Mouse (Mus musculus) forebrain, embryonic 16.5 days (tissue): ENCODE results near the gene Tmem258. TPM values are rescaled to one million over a fixed set of nuclear protein-coding genes. Genes with fewer than 3 reads are reported as not detected.

Experiments used
- ATAC-seq: fragments of 200-750 bp; cut with Nextera tagmentation; 2 replicates; pipeline ENCODE4 v1.8.0; 2017; ENCODE audit warnings: mild to moderate bottlenecking, moderate library complexity
- H3K27ac ChIP-seq: fragments of 300-500 bp; sonication (generic); 2 replicates; pipeline ENCODE4 v1.5.1; 2014; ENCODE audit warnings: low read length, control low read depth
- H3K27me3 ChIP-seq: fragments of 300-500 bp; sonication (generic); replicated peaks from 2 replicates; pipeline ENCODE4 v1.6.1; 2014; ENCODE audit warnings: low read length; ENCODE audit not compliant: control insufficient read depth, insufficient read depth
- H3K36me3 ChIP-seq: fragments of 300-500 bp; sonication (generic); 2 replicates; pipeline ENCODE4 v1.6.1; 2014; ENCODE audit not compliant: control insufficient read depth, insufficient read depth
- H3K4me1 ChIP-seq: fragments of 300-500 bp; sonication (generic); replicated peaks from 2 replicates; pipeline ENCODE4 v1.6.1; 2014; ENCODE audit warnings: low read length; ENCODE audit not compliant: control insufficient read depth, insufficient read depth
- H3K4me2 ChIP-seq: fragments of 300-500 bp; sonication (generic); 2 replicates; pipeline ENCODE4 v1.6.1; 2014; ENCODE audit warnings: mild to moderate bottlenecking, low read length, control low read depth
- H3K4me3 ChIP-seq: fragments of 300-500 bp; sonication (generic); replicated peaks from 2 replicates; pipeline ENCODE4 v1.5.1; 2014; ENCODE audit warnings: mild to moderate bottlenecking, low read length, control low read depth
- H3K9ac ChIP-seq: fragments of 300-500 bp; sonication (generic); replicated peaks from 2 replicates; pipeline ENCODE4 v1.6.1; 2014; ENCODE audit warnings: low read depth, low read length, control low read depth
- H3K9me3 ChIP-seq: fragments of 300-500 bp; sonication (generic); 2 replicates; pipeline ENCODE4 v1.6.1; 2016; ENCODE audit warnings: low read length; ENCODE audit not compliant: control insufficient read depth
- WGBS: fragments of 180-500 bp; shearing (Covaris S2); extraction: QIAGEN DNeasy Blood & Tissue Kit; methylation state at CpG from one replicate; pipeline ENCODE4 v1.1.7; 2014; 5-methylcytosine and 5-hydroxymethylcytosine counted together
- polyA plus RNA-seq: library from polyadenylated mRNA; unstranded; fragments of >200 nt; fragmentation: Nextera tagmentation; extraction: Ambion mirVana; gene quantifications from 2 replicates; pipeline ENCODE4 v1.2.1, GENCODE M21; 2015

Tmem258 gene
- polyA plus RNA-seq, 1 experiment from 2014 or later, result 324 TPM

DNA sequence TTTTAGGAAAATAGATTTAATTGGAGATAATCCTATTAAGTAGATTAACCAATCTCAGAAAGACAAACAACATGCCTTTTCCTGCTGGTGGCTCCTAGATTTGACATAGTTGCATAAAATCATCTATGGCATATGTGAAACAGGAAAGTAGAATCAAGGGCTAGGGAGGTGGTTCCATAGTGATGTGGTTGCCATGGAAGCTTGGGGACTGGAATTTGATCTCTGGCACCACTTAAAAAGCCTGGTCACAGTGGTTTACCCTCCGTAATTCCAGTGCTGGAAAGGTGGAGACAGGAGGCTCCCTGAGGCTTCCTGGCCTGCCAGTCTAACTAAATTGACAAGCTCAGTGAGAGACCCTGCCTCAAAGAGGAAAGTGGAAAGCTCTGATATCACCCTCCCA, 33.3 kb upstream of the Tmem258 start:
- Histone ChIP-seq H3K4me3 (no peak overlapping the region), H3K27me3 (no peaks in the 10 kb centered on the region), H3K36me3 (no peaks in the 10 kb centered on the region), H3K4me1 (no peaks in the 10 kb centered on the region), H3K27ac (no peak overlapping the region), H3K9me3 (no peaks in the 10 kb centered on the region), H3K4me2 (no peak overlapping the region), H3K9ac (no peak overlapping the region)
- 21% methylated on average over 1 of the region's 1 CpGs for WGBS
- no peak for ATAC-seq

DNA sequence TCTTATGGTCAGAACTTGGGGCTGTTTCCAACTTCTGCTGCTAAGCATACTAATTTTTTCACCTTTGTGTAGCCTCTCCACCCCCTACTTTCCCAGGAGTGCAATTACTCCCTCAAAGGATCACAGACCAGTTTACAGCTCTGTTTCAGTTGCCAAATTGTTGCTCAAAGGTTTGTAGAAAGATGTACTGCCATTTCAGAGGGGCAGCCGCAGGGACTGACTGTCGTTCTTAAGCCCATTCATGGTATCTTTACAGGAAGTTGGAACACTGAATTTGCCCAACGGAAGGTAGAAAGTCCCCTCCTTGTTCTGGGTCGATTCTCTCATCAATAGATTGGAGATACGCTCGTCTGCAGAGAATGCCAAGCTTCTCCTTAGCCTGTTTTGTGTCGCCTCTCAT, 32.5 kb upstream of the Tmem258 start:
- no peak overlapping the region for H3K4me3 ChIP-seq
- no peaks in the 10 kb centered on the region for H3K4me1 ChIP-seq
- no peak overlapping the region for H3K9ac ChIP-seq
- no peak for ATAC-seq
- no peaks in the 10 kb centered on the region for H3K36me3 ChIP-seq
- WGBS, result 85% methylated on average over 7 of the region's 7 CpGs
- H3K4me2 ChIP-seq, result no peak overlapping the region
- H3K27ac ChIP-seq, result no peak overlapping the region
- H3K9me3 ChIP-seq, result no peaks in the 10 kb centered on the region
- H3K27me3 ChIP-seq, result no peaks in the 10 kb centered on the region

DNA sequence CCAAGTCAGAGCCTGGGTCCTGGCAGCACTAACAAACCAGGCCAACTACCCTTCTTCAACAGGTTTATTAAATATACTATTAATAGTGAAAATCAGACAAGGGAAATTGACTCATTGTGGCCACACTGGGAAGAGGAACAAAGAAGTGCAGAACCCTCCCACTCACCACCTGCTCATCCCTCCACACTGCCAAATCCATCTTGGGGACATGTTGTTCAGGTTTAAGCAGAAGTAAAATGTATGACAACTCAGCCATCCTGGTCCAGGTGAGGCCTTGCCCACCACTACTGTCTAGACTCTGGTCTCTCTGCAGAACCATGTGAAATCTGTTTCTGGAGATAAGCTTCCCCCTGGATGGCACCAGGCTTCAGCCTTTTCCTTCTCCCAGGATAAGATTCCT, 32.0 kb upstream of the Tmem258 start:
- Histone ChIP-seq H3K9ac (no peak overlapping the region), H3K27ac (no peak overlapping the region), H3K36me3 (no peaks in the 10 kb centered on the region), H3K4me2 (no peak overlapping the region), H3K4me3 (no peak overlapping the region), H3K27me3 (no peaks in the 10 kb centered on the region), H3K4me1 (no peaks in the 10 kb centered on the region), H3K9me3 (no peaks in the 10 kb centered on the region)
- no peak for ATAC-seq

GRCm38 (mm10) chr19:10173116-10173718, 30.6 kb upstream of the Tmem258 start:
- H3K27ac ChIP-seq, result no peak overlapping the region
- H3K9ac ChIP-seq, result no peak overlapping the region
- no peaks in the 10 kb centered on the region for H3K36me3 ChIP-seq
- H3K4me1 ChIP-seq, result no peaks in the 10 kb centered on the region
- H3K9me3 ChIP-seq, result no peaks in the 10 kb centered on the region
- H3K27me3 ChIP-seq, result no peaks in the 10 kb centered on the region
- no peak overlapping the region for H3K4me2 ChIP-seq
- no peak for ATAC-seq
- 93% methylated on average over 5 of the region's 5 CpGs for WGBS
- no peak overlapping the region for H3K4me3 ChIP-seq

- Histone ChIP-seq H3K9me3 (no peaks in the 10 kb centered on the region), H3K4me2 (no peak overlapping the region), H3K27me3 (no peaks in the 10 kb centered on the region), H3K4me3 (no peak overlapping the region), H3K36me3 (no peaks in the 10 kb centered on the region), H3K4me1 (no peaks in the 10 kb centered on the region), H3K27ac (no peak overlapping the region), H3K9ac (no peak overlapping the region)
- WGBS, result 94% methylated on average over 7 of the region's 7 CpGs
- ATAC-seq, result no peak
These were observed 29.8 kb upstream of the Tmem258 start for GRCm38 (mm10) chr19:10173844-10174539.

DNA sequence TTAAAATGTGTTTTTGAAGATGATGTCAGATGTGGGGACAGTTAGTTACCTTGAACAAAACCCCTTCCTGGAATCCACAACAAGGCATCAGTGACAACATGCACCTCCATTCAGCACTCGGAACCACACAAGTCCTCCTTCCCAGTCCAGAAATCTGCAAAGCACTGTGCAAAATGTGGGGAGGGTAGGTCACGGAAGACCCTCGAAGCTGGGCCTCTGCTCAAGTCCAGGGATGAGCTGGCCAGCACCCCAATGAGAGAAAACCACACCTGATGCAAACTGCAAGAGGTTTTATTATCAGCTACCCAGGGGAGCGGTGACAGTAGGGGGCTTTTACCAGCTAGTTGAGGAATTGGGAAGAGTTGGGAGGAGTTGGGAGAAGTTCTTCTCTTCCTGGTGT, 28.9 kb upstream of the Tmem258 start:
- 88% methylated on average over 4 of the region's 4 CpGs for WGBS
- no peak overlapping the region for H3K27ac ChIP-seq
- no peak for ATAC-seq
- no peak overlapping the region for H3K4me2 ChIP-seq
- H3K27me3 ChIP-seq, result no peaks in the 10 kb centered on the region
- no peaks in the 10 kb centered on the region for H3K4me1 ChIP-seq
- no peaks in the 10 kb centered on the region for H3K36me3 ChIP-seq
- H3K9ac ChIP-seq, result no peak overlapping the region
- H3K9me3 ChIP-seq, result no peaks in the 10 kb centered on the region
- no peak overlapping the region for H3K4me3 ChIP-seq

- WGBS, result 55% methylated on average over 1 of the region's 1 CpGs
- H3K9ac ChIP-seq, result no peak overlapping the region
- ATAC-seq, result no peak
- H3K36me3 ChIP-seq, result no peaks in the 10 kb centered on the region
- H3K4me3 ChIP-seq, result no peak overlapping the region
- H3K4me2 ChIP-seq, result no peak overlapping the region
- H3K9me3 ChIP-seq, result no peaks in the 10 kb centered on the region
- H3K27me3 ChIP-seq, result no peaks in the 10 kb centered on the region
- no peak overlapping the region for H3K27ac ChIP-seq
- H3K4me1 ChIP-seq, result no peaks in the 10 kb centered on the region
These were observed 27.3 kb upstream of the Tmem258 start for GRCm38 (mm10) chr19:10176477-10176876.

GRCm38 (mm10) chr19:10176941-10177372, 26.9 kb upstream of the Tmem258 start:
- H3K36me3 ChIP-seq, result no peaks in the 10 kb centered on the region
- no peak overlapping the region for H3K4me3 ChIP-seq
- no peaks in the 10 kb centered on the region for H3K27me3 ChIP-seq
- H3K4me2 ChIP-seq, result no peak overlapping the region
- H3K9me3 ChIP-seq, result no peaks in the 10 kb centered on the region
- no peaks in the 10 kb centered on the region for H3K4me1 ChIP-seq
- no peak for ATAC-seq
- no peak overlapping the region for H3K9ac ChIP-seq
- WGBS, result 80% methylated on average over 7 of the region's 7 CpGs
- no peak overlapping the region for H3K27ac ChIP-seq

- Histone ChIP-seq H3K27ac (no peak overlapping the region), H3K9ac (no peak overlapping the region), H3K4me1 (peaks cover 26% of the 10 kb centered on the region), H3K9me3 (no peaks in the 10 kb centered on the region), H3K27me3 (no peaks in the 10 kb centered on the region), H3K36me3 (peaks cover 6% of the 10 kb centered on the region), H3K4me3 (no peak overlapping the region), H3K4me2 (no peak overlapping the region)
- ATAC-seq, result no peak
- 82% methylated on average over 7 of the region's 7 CpGs for WGBS
These were observed 22.6 kb upstream of the Tmem258 start for GRCm38 (mm10) chr19:10181225-10181624.
